Mouse (Mus musculus) midbrain, embryonic 11.5 days (tissue): ENCODE measurements at regions not wholly inside any gene's neighbourhood (a gene's known extent, or its start where the extent isn't known, plus 50 kb on each side); places are given as distances from the start of the nearest gene placed in this dataset.
"Not testable (repeated sequence)": the region's sequence is repeated elsewhere in the genome, so short reads cannot be mapped to it uniquely, and the experiment has no call there.

Experiments
- ATAC-seq: fragments of 200-750 bp; cut with Nextera tagmentation; 2 replicates; pipeline ENCODE4 v1.8.0; 2017; ENCODE audit warnings: moderate TSS enrichment, moderate library complexity; ENCODE audit not compliant: low FRiP score
- DNase-seq: peaks from one replicate; pipeline ENCODE4 v3.0.0; 2015; ENCODE audit warnings: low spot score; ENCODE audit errors: missing footprints
- H3K27ac ChIP-seq: fragments of 300-500 bp; sonication (generic); 2 replicates; pipeline ENCODE4 v1.5.1; 2014; ENCODE audit warnings: low read depth, low read length
- H3K27me3 ChIP-seq: fragments of 300-500 bp; sonication (generic); 2 replicates; pipeline ENCODE4 v1.6.1; 2014; ENCODE audit warnings: mild to moderate bottlenecking, low read length, moderate library complexity, mixed read lengths; ENCODE audit not compliant: control insufficient read depth, insufficient read depth
- H3K36me3 ChIP-seq: fragments of 300-500 bp; sonication (generic); 2 replicates; pipeline ENCODE4 v1.6.1; 2014; ENCODE audit warnings: mild to moderate bottlenecking, low read length, moderate library complexity, mixed read lengths; ENCODE audit not compliant: control insufficient read depth, insufficient read depth
- H3K4me1 ChIP-seq: fragments of 300-500 bp; sonication (generic); 2 replicates; pipeline ENCODE4 v1.6.1; 2014; ENCODE audit warnings: low read length; ENCODE audit not compliant: control insufficient read depth, insufficient read depth
- H3K4me2 ChIP-seq: fragments of 300-500 bp; sonication (generic); 2 replicates; pipeline ENCODE4 v1.6.1; 2014; ENCODE audit warnings: mild to moderate bottlenecking, moderate library complexity
- H3K4me3 ChIP-seq: fragments of 300-500 bp; sonication (generic); 2 replicates; pipeline ENCODE4 v1.5.1; 2014; ENCODE audit warnings: low read depth, low read length
- H3K9ac ChIP-seq: fragments of 300-500 bp; sonication (generic); 2 replicates; pipeline ENCODE4 v1.6.1; 2014; ENCODE audit warnings: low read length
- H3K9me3 ChIP-seq: fragments of 300-500 bp; sonication (generic); 2 replicates; pipeline ENCODE4 v1.6.1; 2016; ENCODE audit warnings: low read length; ENCODE audit not compliant: control insufficient read depth
- WGBS: fragments of 180-500 bp; shearing (Covaris S2); extraction: QIAGEN DNeasy Blood & Tissue Kit; methylation state at CpG from one replicate; pipeline ENCODE4 v1.1.7; 2014; 5-methylcytosine and 5-hydroxymethylcytosine counted together

GRCm38 (mm10) chr12:113896152-113896551 lies 352.4 kb downstream of the Adam6a start:
- DNase-seq (no peak), ATAC-seq (no peak)
- Histone ChIP-seq H3K4me1 (no peaks in the 10 kb centered on the region), H3K4me2 (no peak overlapping the region), H3K36me3 (no peaks in the 10 kb centered on the region), H3K9ac (no peak overlapping the region), H3K4me3 (no peak overlapping the region), H3K9me3 (no peaks in the 10 kb centered on the region), H3K27me3 (no peaks in the 10 kb centered on the region), H3K27ac (no peak overlapping the region)
- WGBS: 42% methylated on average over 4 of the region's 4 CpGs

- H3K27me3 ChIP-seq: no peaks in the 10 kb centered on the region
- H3K27ac ChIP-seq: no peak overlapping the region
- H3K4me1 ChIP-seq: no peaks in the 10 kb centered on the region
- H3K4me2 ChIP-seq: no peak overlapping the region
- no peak for ATAC-seq
- H3K4me3 ChIP-seq: no peak overlapping the region
- H3K9me3 ChIP-seq: peaks cover 6% of the 10 kb centered on the region
- H3K36me3 ChIP-seq: no peaks in the 10 kb centered on the region
- no peak for DNase-seq
- no peak overlapping the region for H3K9ac ChIP-seq
These were observed 362.8 kb downstream of the Adam6a start for GRCm38 (mm10) chr12:113906459-113906858.

- H3K9me3 ChIP-seq: peaks cover 6% of the 10 kb centered on the region
- no peaks in the 10 kb centered on the region for H3K27me3 ChIP-seq
- H3K36me3 ChIP-seq: no peaks in the 10 kb centered on the region
- H3K9ac ChIP-seq: no peak overlapping the region
- H3K4me1 ChIP-seq: no peaks in the 10 kb centered on the region
- H3K27ac ChIP-seq: no peak overlapping the region
- DNase-seq (no peak), ATAC-seq (no peak)
- no peak overlapping the region for H3K4me2 ChIP-seq
- H3K4me3 ChIP-seq: no peak overlapping the region
- 82% methylated on average over 1 of the region's 1 CpGs for WGBS
These were observed 364.0 kb downstream of the Adam6a start for GRCm38 (mm10) chr12:113907751-113908150.

- H3K9ac ChIP-seq: no peak overlapping the region
- DNase-seq (no peak), ATAC-seq (no peak)
- no peaks in the 10 kb centered on the region for H3K27me3 ChIP-seq
- H3K4me2 ChIP-seq: no peak overlapping the region
- no peaks in the 10 kb centered on the region for H3K4me1 ChIP-seq
- 38% methylated on average over 3 of the region's 3 CpGs for WGBS
- no peak overlapping the region for H3K4me3 ChIP-seq
- no peak overlapping the region for H3K27ac ChIP-seq
- H3K9me3 ChIP-seq: peaks cover 6% of the 10 kb centered on the region; the same call in 1 of the 2 replicates
- H3K36me3 ChIP-seq: no peaks in the 10 kb centered on the region
These were observed 368.1 kb downstream of the Adam6a start for GRCm38 (mm10) chr12:113911770-113912169.

GRCm38 (mm10) chr12:113940721-113941120 lies 397.0 kb downstream of the Adam6a start:
- Histone ChIP-seq H3K9ac (no peak overlapping the region), H3K27ac (no peak overlapping the region), H3K27me3 (no peaks in the 10 kb centered on the region), H3K36me3 (no peaks in the 10 kb centered on the region), H3K4me3 (no peak overlapping the region), H3K4me2 (no peak overlapping the region), H3K4me1 (no peaks in the 10 kb centered on the region), H3K9me3 (no peaks in the 10 kb centered on the region; the same call in 1 of the 2 replicates)
- DNase-seq: no peak
- ATAC-seq: no peak

- not testable (repeated sequence) for H3K36me3 ChIP-seq, ATAC-seq, H3K27ac ChIP-seq, H3K4me2 ChIP-seq, H3K9me3 ChIP-seq, H3K9ac ChIP-seq, DNase-seq, H3K27me3 ChIP-seq, H3K4me3 ChIP-seq, H3K4me1 ChIP-seq
- WGBS: 65% methylated on average over 1 of the region's 1 CpGs
These were observed 400.1 kb downstream of the Adam6a start for GRCm38 (mm10) chr12:113943661-113944327.

GRCm38 (mm10) chr12:113945786-113946185 lies 402.1 kb downstream of the Adam6a start:
- H3K27me3 ChIP-seq, H3K4me1 ChIP-seq, H3K36me3 ChIP-seq, H3K4me3 ChIP-seq, H3K4me2 ChIP-seq, DNase-seq, H3K27ac ChIP-seq, H3K9ac ChIP-seq, ATAC-seq, H3K9me3 ChIP-seq: not testable (repeated sequence)
- WGBS: 88% methylated on average over 1 of the region's 1 CpGs

GRCm38 (mm10) chr12:113948017-113948416 lies 404.3 kb downstream of the Adam6a start:
- not testable (repeated sequence) for H3K9me3 ChIP-seq, ATAC-seq, H3K4me3 ChIP-seq, H3K4me2 ChIP-seq, H3K27ac ChIP-seq, H3K9ac ChIP-seq, H3K4me1 ChIP-seq, H3K27me3 ChIP-seq, H3K36me3 ChIP-seq, DNase-seq
- 31% methylated on average over 4 of the region's 4 CpGs for WGBS

GRCm38 (mm10) chr12:113974271-113974670 lies 430.6 kb downstream of the Adam6a start:
- H3K9me3 ChIP-seq: peaks cover 6% of the 10 kb centered on the region; the same call in 1 of the 2 replicates

More at GRCm38 (mm10) chr12:113974271-113974670, 430.6 kb downstream of the Adam6a start:
- ATAC-seq: no peak
- Histone ChIP-seq H3K4me3 (no peak overlapping the region), H3K9ac (no peak overlapping the region), H3K27ac (no peak overlapping the region), H3K4me1 (no peaks in the 10 kb centered on the region), H3K36me3 (no peaks in the 10 kb centered on the region), H3K27me3 (no peaks in the 10 kb centered on the region), H3K4me2 (no peak overlapping the region)
- WGBS: 79% methylated on average over 6 of the region's 6 CpGs
- DNase-seq: no peak
